Mouse (Mus musculus): ENCODE results near the gene Cmtm8.

DNA sequence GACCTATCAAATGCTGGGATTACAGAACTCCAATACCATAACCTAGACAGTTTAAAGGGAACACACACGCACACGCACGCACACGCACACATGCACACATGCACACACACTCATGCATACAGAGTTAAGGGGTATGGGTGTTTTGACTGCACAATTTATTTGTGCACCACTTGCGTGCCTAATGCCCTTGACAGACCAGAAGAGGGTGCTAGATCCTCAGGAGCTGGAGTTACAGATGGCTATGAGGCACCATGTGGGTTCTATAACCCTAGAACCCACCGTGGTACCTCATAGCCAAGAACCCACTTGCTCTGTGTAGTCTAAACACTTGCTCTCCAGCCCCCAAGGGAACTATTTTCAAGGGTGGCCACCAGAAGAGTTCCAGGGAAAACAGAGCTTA lies 15.6 kb downstream of the Cmtm8 start:
- TF ChIP-seq CTCF (IDR thresholded peaks at IDR 0.05; ENCODE audit: low read depth, low read length) (no peak), TAL1 (conservative IDR thresholded peaks at IDR 0.05; ENCODE audit: low read depth, low read length) (no peak), GATA2 (IDR thresholded peaks at IDR 0.05; ENCODE audit: borderline replicate concordance, low read depth, low read length) (no peak), POLR2AphosphoS5 (IDR thresholded peaks at IDR 0.05; ENCODE audit: insufficient replicate concordance, low read depth, low read length) (no peak), GATA1 (IDR thresholded peaks at IDR 0.05; ENCODE audit: borderline replicate concordance, low read length) (no peak)
